10 mouse cellular contexts compared by ENCODE assay signal in genomic region chr11:76286534-76287126, GRCm38 (mm10). TPM values are rescaled to one million over a fixed set of nuclear protein-coding genes. Genes with fewer than 3 reads are reported as not detected.
DNase-seq lines count a peak whose midpoint lies in the region; ATAC-seq and TF ChIP-seq lines count a peak whose summit lies in the region.
"Had no signal": no experiment of that assay in that cellular context is flagged by ENCODE, and none has a peak within 500 bp of the region (broad histone marks: within the 10 kb centered on the region; RNA-seq: fewer than 3 reads in every experiment).

No protein-coding gene starts in this region.

- 39% methylated on average over 10 of the region's 10 CpGs for WGBS in heart, embryonic 14.5 days
- WGBS in limb, embryonic 10.5 days = 60% methylated on average over 10 of the region's 10 CpGs

- peak overlapping the region; percentile 25; the same call in 1 of the 2 replicates for H3K9ac ChIP-seq in heart, embryonic 14.5 days (ENCODE audit: low read length)
- H3K9ac ChIP-seq in ES-E14 (ENCODE audit: insufficient read depth, low read depth, low read length, poor library complexity, severe bottlenecking) = peak overlapping the region; percentile 2; the same call in 1 of the 2 replicates

- no peak overlapping the region for H3K4me2 ChIP-seq in heart, embryonic 14.5 days (ENCODE audit: low read length)

- no peaks in the 10 kb centered on the region for H3K27me3 ChIP-seq in heart, embryonic 14.5 days (ENCODE audit: control insufficient read depth, insufficient read depth, low read length)
- H3K27me3 ChIP-seq in limb, embryonic 10.5 days (ENCODE audit: low read depth, poor library complexity, severe bottlenecking) = no peaks in the 10 kb centered on the region

- intact Hi-C loops in heart, postnatal 14 days (cut with DNase I) = no loop called here
- intact Hi-C loops in left cerebral cortex, postnatal 14 days (cut with DNase I) = loop anchor here (10.0 kb wide), 1 partner anchor 412 kb away; no protein-coding TSS in a partner anchor

- H3K36me3 ChIP-seq in heart, embryonic 14.5 days (ENCODE audit: control insufficient read depth, insufficient read depth, low read length) = no peaks in the 10 kb centered on the region
- no peaks in the 10 kb centered on the region for H3K36me3 ChIP-seq in ES-E14 (ENCODE audit: control insufficient read depth, insufficient read depth, low read length, poor library complexity, severe bottlenecking)
- peaks cover 11% of the 10 kb centered on the region for H3K36me3 ChIP-seq in limb, embryonic 10.5 days

- in situ Hi-C loops in ES-E14 (cut with MboI; ENCODE audit: low sequenced_read_pairs in 2 of 2, unreplicated experiment in 2 of 2) = no loop called here

- H3K4me3 ChIP-seq in heart, embryonic 14.5 days (ENCODE audit: control insufficient read depth in 1 of 2, insufficient read depth in 1 of 2, low read depth in 1 of 2, low read length in 2 of 2) = no peak overlapping the region
- H3K4me3 ChIP-seq in ES-E14 (ENCODE audit: insufficient read depth in 1 of 2, low read depth in 1 of 2, low read length in 2 of 2, poor library complexity in 1 of 2, severe bottlenecking in 1 of 2) = peak overlapping the region; percentile 6 to 56
- H3K4me3 ChIP-seq in limb, embryonic 10.5 days = no peak overlapping the region

- peak; percentile 47; the same call in 1 of the 2 replicates for ATAC-seq in heart, embryonic 14.5 days (ENCODE audit: insufficient number of reproducible peaks, insufficient read depth, low FRiP score, low read depth)
- ATAC-seq: intestine, embryonic 16.5 days had no signal

- DNase-seq in heart, postnatal 14 days = no peak
- DNase-seq in 3134 (ENCODE audit: extremely low read depth, insufficient read length, low spot score) = peak; percentile 49
- no peak for DNase-seq in ES-E14 (ENCODE audit: low read depth, low spot score)
- peak; percentile 56 for DNase-seq in limb, embryonic 10.5 days (ENCODE audit: low spot score)
- no peak for DNase-seq in cerebellum, postnatal 10 days
- DNase-seq in left cerebral cortex, postnatal 14 days (ENCODE audit: low spot score in 2 of 2) = no peak
- DNase-seq: lung, postnatal 14 days; thymus, postnatal 14 days had no signal

- H3K9me3 ChIP-seq in heart, embryonic 14.5 days (ENCODE audit: control insufficient read depth, low read length) = no peaks in the 10 kb centered on the region
- no peaks in the 10 kb centered on the region for H3K9me3 ChIP-seq in ES-E14 (ENCODE audit: control insufficient read depth, insufficient read depth, low read depth, low read length)
- no peaks in the 10 kb centered on the region for H3K9me3 ChIP-seq in limb, embryonic 10.5 days (replicated peaks)

- peaks cover 19 to 21% of the 10 kb centered on the region in 2 experiments for H3K4me1 ChIP-seq in heart, embryonic 14.5 days (ENCODE audit: control insufficient read depth in 2 of 2, insufficient read depth in 2 of 2, low read length in 2 of 2)
- peaks cover 10 to 34% of the 10 kb centered on the region in 2 experiments for H3K4me1 ChIP-seq in ES-E14 (ENCODE audit: control insufficient read depth in 2 of 2, insufficient read depth in 2 of 2, low read length in 2 of 2, poor library complexity in 1 of 2)
- peaks cover 70% of the 10 kb centered on the region for H3K4me1 ChIP-seq in limb, embryonic 10.5 days

- H3K27ac ChIP-seq in heart, embryonic 14.5 days (replicated peaks in 1 of 2; ENCODE audit: control insufficient read depth in 1 of 2, insufficient read depth in 1 of 2, low read depth in 2 of 2, low read length in 2 of 2) = peak overlapping the region in 1 of 2 experiments; percentile 9; a peak in 1 of 4 replicates
- H3K27ac ChIP-seq in ES-E14 (ENCODE audit: insufficient read depth, low read depth, low read length, poor library complexity, severe bottlenecking) = peak overlapping the region; percentile 61
- H3K27ac ChIP-seq in limb, embryonic 10.5 days = peak overlapping the region; percentile 61

TF ChIP-seq in ES-E14, 5 proteins besides CTCF, POLR2A, EP300 and RAD21:
- TF ChIP-seq MAFK (IDR thresholded peaks at IDR 0.05; ENCODE audit: insufficient read depth, low read depth, low read length) (peak; percentile 51; the same call in 1 of the 2 replicates), ZNF384 (IDR thresholded peaks at IDR 0.05; ENCODE audit: low read depth, low read length) (no peak)

RNA-seq across cellular contexts. Expression of gene Glod4, which starts 43.1 kb away (rescaled TPM):
- polyA plus RNA-seq in heart, embryonic 14.5 days (2014; fragmentation: Nextera tagmentation; extraction: Ambion mirVana) = 135 and 138 TPM in 2 replicates
- 10 to 100 TPM; 37.7 to 44.7 TPM for total RNA-seq in heart, postnatal 14 days (2021)
- 62.8 and 65.5 TPM in 2 replicates for total RNA-seq in ES-E14 (2012; rRNA removed)
- 139 and 140 TPM in 2 replicates for polyA plus RNA-seq in limb, embryonic 10.5 days (2016; fragmentation: Nextera tagmentation; extraction: Ambion mirVana)
- total RNA-seq in left cerebral cortex, postnatal 14 days (2021) = 10 to 100 TPM; 44.5 to 46.3 TPM

RNA-seq across cellular contexts. Expression of gene Mrm3, which starts 43.1 kb away (rescaled TPM):
- 21.8 and 23.2 TPM in 2 replicates for polyA plus RNA-seq in heart, embryonic 14.5 days (2014; fragmentation: Nextera tagmentation; extraction: Ambion mirVana)
- 10 to 100 TPM; 20.6 to 22.8 TPM for total RNA-seq in heart, postnatal 14 days (2021)
- total RNA-seq in ES-E14 (2012; rRNA removed) = 16.0 and 20.2 TPM in 2 replicates
- 29.5 and 33.0 TPM in 2 replicates for polyA plus RNA-seq in limb, embryonic 10.5 days (2016; fragmentation: Nextera tagmentation; extraction: Ambion mirVana)
- 10 to 100 TPM; 15.0 to 15.1 TPM for total RNA-seq in left cerebral cortex, postnatal 14 days (2021)

Comparison
In these comparisons a context has a peak if more than half of its experiments do, and no peak if none do; other contexts are left out.
1. H3K4me3 ChIP-seq: peak in ES-E14 (2 of 2); none in heart, embryonic 14.5 days (0 of 2) and limb, embryonic 10.5 days (single experiment).
2. DNase-seq: peak in 3134 (single experiment) and limb, embryonic 10.5 days (single experiment); none in heart, postnatal 14 days (0 of 2), ES-E14 (single experiment), cerebellum, postnatal 10 days (0 of 2) and left cerebral cortex, postnatal 14 days (0 of 2).